Mouse (Mus musculus) ovary, adult 18-20 months (tissue): Measurements from ENCODE around the gene Isoc2a.
"Not testable (repeated sequence)": the region's sequence is repeated elsewhere in the genome, so short reads cannot be mapped to it uniquely, and the experiment has no call there.

Source experiments
- DNase-seq: peaks from one replicate; pipeline ENCODE4 v3.0.0; 2022; ENCODE audit warnings: low spot score, mixed read lengths

Gene Isoc2a

DNA sequence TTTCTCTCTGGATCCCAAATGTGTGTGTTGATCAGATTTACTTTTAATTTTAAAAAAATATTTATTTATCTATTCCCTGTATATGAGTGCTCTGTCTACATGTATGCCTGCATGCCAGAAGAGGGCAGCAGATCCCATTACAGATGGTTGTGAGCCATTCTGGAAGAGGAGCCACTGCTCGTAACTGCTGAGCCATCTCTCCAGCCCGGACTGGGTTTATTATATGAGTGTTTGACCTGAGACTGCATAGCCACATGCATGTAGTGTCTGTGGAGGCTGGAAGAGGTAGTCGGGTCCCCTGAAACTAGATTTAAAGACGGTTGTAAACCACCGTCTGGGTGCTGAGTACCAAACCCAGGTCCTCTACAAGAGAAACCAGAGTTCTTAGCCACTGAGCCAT is 11.9 kb upstream of the Isoc2a start:
- no peak for DNase-seq

DNA sequence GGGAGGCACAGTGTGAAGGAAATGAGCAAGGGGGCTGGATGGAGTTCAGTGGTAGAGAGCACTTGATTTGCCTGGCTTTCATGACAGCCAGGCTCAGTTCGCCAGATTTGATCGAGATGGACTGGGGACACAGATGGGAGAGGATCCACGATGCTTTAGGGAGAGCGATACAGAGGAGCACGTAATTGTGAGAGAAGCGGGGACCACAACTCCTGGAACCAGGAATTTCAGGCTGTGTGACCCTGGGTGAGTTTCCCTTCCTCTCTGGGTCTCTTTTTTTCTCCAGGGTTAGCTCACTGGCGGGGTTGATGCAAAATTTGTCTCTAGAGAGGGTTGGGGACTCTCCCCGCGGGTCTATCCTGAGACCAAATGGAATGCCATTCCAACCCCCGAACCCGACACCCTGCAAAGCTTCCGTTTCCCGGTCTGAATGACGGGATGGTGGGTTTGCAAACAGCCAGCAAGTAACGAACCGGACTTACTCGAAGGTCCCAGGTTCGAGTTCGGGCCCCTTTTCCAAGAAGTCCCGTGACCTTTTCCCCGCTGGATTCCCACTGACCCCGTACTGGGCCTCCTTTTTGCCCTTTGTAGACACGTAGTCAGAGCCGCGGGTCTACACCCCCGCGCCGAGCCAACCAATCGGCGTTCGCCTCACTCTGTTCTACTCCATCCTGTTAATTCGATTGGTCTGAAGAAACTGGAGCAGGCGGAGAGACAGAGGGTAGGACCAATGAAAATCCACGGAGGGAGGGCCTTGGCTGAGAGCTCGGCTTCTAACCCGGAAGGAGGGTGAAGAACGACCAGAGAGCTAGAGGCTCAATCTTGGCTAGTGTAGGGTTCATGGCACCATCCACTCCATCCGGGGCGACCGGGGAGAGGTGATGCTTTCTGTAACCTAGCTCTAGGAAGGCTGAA is 11.1 kb upstream of the Isoc2a start:
- DNase-seq: peak; percentile 95

DNA sequence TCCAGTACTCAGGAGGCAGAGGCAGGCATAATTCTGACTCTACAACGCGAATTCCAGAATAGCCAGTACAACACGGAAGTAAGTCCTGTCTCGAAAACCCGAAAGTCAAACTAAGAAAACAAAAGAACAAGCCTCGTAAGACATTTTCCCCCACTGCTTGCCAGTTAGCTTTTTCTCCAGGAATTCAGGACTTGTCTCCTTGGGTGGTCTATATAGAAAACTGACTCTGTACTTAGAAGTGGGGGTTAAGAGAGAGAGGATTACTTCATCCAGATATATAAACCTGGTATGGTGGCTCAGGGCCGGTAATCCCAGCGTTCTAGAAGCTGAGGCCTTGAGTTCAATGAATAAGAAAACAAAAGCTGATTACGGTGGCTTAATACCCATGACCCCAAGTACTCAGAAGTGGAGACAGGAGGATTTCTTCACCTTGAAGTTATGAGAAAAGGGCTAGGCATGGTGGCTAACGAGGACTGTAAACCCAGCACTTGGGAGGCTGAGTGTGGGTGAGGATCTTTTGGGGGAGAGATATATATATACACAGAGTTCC is 10.2 kb upstream of the Isoc2a start:
- no peak for DNase-seq

DNA sequence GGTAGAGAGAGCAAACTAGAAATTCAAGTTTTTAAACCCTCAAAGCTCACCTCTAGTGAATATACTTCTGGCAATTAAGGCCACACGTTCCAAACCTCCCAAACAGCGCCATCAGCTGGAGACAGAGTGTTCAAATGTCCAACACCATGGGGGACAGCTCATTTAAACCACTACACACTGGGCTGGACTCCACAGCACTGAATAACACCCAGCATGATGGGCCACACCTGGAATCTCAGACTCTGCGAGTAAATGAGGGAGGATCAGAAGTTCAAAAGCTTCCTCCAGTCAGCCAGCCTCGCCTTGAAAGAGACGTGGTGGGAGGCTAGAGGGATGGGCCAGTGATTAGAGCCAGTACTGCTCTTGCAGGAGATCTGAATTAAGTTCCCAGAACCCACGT is 6.8 kb upstream of the Isoc2a start, which contains the start of gene Isoc2b:
Isoc2b (minus strand) TSS at position 126 of the 400 bp plus-strand sequence.
- no peak for DNase-seq

DNA sequence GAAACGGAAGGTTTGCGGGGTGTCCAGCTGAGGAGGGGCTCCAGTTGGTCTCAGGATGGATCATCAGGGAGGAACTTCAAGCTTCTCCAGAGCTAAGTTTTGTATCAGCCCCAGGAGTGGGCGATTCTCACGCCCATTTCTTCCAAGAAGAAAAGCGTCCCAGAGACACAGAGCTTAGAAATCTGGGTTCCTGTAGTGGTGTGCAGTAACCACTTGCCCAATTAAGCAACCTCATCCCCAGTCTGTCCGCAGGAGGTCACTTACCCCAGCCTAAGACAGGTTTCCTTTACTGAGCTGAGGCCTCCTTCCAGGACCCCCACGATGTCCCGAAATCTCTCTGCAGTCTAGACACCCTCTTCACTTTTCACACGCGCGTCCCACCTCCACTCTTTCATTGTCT is 273 bp downstream of the Isoc2a start:
- DNase-seq: no peak

DNA sequence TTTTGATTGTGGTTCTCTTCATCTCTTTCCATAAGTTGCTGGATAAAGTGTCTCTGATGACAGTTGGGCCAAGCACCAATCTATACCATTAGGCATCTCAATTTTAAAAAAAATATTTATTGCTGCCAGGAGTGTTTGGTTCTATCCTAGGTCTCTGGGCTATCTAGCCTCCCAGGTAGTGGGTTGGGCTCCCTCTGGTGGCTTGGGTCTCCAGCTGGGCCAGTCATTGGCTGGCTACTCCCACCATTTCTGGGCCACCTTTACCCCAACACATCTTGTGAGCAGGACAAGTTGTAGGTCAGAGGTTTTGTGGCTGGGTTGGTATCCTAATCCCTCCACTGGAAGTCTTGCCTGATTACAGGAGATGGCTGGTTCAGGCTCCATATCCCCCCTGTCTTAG is 1.2 kb downstream of the Isoc2a start:
- DNase-seq: no peak

DNA sequence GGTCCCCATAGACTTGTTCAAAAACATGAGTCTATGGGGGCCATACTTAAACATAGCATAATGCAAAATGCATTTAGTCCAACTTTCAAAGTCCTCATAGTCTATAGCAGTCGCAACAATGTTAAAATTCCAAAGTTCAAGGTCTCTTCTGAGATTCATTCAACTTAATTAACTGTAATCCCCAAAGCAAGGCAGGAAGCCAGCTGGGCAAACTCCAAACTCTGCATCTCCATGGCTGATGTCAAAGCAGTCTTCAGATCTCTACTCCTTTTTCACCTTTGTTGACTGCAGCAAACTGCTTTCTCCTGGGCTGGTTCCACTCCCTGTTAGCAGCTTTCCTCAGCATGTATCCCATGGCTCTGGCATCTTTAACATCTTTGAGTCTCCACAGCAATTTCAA is 2.1 kb downstream of the Isoc2a start:
- DNase-seq: not testable (repeated sequence)

DNA sequence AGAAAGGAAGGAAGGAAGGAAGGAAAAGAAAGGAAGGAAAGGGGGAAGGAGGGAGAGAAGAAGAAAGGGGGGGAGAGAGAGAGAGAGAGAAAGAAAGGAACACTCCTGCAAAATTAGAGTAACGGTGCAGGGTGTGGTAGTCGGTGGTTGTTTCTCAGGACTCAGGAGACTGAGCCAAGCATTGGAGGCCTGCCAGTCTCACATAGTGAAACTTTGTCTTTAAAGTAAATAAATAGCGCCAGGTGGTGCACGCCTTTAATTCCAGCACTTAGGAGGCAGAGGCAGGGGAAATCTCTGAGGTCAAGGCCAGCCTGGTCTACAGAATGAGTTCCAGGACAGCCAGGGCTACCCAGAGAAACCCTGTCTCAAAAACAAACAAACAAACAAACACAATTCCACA is 9.7 kb downstream of the Isoc2a start:
- DNase-seq: no peak

DNA sequence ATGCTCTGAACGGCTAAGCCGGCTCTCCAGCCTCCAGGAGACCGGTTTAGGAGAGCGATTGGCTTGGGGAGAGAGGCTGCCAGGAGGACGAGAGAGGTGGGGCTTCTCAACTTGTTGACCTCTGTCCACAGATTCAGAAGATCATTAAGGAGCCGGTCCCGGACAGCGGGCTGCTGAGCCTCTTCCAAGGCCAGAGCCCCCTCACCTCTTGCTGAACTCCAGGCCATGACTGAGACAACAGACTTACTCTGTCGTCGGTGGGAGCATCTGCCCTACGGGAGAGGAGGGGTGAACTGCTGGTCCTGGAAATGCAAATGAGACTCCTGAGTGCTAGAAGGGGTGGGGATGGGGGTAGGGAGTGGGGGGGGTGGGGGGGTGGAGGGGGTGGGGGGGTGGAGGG is 18.2 kb downstream of the Isoc2a start:
- no peak for DNase-seq

DNA sequence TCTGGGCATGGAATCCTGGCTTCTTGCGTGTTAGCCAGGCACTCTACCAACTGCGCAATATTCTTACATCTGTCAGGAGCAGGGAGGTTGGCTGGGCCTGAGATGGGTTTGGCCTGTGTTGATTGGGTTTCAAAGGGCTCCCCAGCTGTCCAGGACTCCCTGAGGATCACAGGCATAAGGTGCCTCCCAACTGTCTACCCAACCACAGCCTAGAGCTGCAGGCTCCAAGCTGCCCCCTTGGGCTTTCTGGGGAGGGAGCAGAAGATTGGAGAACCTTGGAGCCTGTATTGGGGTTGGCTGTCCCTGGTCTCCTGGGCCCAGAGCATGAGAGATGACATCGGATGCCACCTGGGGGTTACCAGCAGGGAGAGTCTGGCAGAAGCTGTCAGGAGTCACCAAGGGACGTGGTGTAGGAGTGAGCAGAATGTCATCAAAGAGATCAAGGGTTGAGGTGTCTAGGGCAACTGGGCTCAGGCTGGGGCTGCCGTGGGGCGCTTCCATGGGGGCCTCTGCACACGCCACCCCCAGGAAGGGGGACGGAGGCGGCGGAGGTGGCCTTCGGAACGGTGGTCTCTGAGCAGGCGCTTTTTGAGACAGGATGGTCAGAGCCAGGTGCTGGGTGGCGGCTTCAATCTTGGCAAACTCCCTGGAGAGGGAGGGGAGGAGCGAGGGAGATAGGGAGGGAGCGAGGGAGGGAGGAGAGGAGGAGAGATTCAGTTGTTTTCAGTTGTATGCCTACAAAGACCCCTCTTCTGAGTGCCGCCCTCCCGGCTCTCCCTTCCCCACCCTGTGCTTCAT is 22.1 kb downstream of the Isoc2a start:
- DNase-seq: no peak

DNA sequence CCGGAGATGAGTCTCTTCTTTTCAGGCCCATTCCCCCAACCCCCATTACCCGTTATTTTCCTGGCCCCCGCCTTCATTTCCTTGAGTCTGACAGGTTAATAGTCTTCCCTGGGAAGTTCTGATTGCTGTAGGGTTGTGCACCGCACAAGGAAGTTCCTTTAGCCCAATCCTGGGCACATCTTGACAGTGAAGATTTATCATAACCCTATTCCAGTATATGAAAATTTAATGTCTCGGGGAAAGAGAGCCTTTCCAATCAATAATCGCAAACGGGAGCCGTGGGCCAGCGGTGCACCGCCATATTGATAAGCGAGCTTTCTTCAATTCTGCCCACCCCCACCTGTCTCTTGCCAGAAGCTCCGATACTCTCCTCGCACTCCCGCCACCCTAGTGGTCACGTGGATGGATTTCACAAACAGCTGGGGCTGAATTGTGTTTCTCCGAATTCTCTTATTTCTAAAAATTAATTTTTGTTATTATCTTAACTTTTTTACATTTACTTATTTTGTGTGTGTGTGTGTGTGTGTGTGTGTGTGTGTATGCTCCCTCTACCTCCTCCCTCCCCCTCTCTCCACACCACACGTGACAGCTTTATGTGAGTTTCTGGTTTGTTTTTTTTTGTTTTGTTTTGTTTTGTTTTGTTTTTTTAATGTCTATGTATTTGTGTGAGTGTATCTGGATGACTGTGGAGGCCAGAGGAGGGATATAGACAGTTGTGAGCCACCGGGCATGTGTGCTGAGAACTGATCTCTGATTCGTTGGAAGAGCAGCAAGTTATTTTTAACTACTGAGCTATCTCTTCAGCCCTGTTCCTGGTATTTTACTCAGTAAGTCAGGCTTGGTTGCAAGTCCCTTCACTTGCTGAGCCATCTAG is 22.9 kb downstream of the Isoc2a start:
- no peak for DNase-seq

DNA sequence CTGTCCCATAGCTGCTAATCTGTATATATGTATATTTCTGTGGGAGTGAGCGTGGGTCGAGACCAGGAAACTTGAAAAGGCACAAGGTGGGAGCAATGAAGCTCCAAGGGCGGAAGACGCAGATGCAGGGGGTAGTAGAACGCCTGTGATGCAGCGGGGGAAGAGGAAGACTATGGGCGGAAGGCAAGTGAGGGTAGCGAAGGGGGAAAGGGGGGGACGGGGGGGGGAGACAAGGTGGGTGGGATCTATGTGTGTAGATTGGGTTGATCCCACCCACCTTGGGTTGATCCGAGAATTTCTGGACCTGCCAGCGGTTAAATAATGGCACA is 23.5 kb downstream of the Isoc2a start:
- DNase-seq: no peak

DNA sequence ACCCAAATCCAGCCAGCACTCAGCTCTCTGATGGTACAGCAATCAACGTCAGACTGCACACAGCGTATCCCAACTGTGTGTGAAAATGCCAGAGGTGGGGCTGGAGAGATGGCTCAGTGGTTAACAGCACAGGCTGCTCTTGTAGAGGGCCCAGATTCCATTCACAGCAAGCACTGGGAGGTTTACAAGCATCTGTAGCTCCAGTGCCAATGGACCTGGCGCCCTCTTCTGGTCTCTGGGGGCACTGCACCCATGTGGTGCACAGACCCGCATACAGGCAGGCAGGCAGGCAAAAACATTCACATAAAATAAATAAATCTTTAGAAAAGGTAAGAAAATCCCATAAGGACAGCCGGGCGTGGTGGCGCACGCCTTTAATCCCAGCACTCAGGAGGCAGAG is 24.2 kb downstream of the Isoc2a start:
- no peak for DNase-seq

DNA sequence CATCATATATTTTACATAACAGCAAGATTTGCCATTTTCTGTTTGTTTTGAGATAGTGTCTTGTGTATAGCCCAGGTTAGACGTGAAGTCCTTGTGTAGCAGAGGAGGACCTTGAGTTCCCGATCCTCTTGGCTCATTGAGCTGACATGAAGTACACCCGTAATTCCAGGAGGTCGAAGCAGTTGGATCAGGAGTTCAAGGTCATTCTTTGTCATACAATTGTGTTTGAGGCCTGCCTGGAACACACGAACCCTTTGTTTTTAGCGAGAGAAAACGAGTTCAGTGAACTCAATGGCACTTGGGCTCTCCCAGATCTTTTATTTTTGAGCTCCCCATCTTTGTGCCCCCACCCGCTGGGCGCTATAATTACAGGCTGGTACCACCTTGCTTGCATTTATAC is 25.5 kb downstream of the Isoc2a start:
- DNase-seq: no peak

DNA sequence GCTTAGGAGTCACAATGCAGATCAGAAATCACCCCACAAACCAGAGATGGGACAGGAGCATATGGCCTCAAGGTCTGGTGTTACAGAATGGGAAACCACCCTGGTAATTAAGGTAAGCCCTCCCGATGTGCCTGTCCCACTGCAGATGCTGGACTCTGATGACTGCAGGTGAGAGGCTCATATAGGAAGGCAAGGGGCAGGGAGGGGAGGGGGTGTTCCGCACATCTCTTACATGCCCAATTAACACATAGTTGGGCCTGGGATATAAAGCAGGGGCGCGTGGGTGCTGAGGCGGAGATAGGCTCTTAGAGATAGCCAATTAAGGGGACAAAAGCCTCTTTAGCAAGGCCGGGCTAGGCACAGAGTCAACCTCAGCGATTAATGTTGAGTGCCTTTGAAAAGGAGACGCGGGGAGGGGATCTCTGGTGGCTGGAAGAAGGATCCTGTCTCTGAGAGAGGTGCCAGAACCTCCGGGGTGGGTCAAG is 29.6 kb downstream of the Isoc2a start, which contains the start of gene Gm36210:
Gm36210 (minus strand) TSS at position 51 of the 485 bp plus-strand sequence.
- no peak for DNase-seq

DNA sequence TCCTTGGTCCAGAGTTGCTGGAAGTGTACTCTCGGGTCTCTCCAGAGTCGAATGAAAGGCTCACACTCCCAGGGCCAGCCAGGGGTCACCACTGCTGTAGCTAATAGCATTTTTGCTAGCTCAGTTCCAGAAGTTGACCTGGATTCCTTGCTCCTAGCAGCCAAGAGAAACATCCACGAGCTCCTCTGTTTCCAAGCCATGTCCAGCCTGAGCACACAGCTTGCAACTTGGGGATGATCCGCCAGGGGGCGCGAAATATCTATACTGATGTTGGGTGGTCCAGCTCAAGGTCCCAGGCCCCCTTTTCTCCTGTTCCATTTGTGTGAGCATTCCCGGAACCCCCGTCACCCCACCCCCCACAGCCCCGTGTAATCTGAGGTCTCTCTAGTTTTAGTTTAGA is 34.6 kb downstream of the Isoc2a start:
- no peak for DNase-seq

DNA sequence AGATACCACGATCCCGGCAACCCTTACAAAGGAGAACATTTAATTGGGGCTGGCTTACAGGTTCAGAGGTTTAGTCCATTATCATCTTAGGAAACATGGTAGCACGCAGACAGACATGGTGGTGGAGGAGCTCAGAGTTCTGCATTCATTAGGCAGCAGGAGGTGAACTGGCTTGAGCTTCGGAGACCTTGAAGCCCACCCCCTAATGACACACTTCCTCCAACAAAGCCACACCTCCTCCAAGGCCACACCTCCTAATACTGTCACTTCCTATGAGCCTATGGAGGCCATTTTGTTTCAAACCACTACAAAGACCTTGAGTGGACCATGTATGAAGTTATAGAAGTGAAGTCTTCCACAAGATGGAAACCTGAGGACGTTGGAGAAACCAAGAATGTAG is 35.3 kb downstream of the Isoc2a start:
- no peak for DNase-seq

DNA sequence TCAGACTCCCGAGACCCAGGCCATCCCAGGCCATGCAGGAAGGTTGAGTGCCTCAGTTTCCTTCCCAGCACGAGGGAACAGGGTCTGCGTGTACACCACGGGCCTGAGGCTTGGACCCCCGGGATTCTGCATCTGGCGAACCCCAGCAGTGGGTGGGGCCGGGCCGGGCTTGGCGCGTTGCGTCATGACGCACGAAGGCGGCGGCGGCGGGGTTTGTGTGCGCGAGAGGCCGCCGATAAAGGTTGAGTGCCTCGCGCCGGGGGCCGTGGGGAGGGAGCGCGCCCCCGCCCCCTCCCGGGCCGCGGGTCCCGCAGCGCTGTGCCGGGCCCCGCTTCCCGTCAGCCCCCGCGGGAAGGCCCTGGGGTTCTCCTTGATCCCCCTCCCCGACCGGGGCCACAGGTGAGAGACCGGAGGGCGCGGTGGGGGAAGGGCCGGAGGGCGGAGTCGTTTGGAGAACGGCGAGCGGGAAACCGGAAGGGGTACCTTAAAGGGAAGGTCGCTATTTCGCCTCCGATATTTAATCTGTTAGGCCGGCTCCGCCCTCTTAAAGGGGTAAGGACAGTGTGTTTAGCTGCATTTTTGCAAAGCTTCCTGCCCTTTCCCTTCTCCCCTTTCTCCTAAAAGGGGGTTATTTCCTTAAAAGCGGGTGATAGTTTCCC is 38.2 kb downstream of the Isoc2a start, which contains the start of gene Zfp628:
Zfp628 (plus strand) TSS at position 211 of the 659 bp plus-strand sequence.
- peak; percentile 83 for DNase-seq

DNA sequence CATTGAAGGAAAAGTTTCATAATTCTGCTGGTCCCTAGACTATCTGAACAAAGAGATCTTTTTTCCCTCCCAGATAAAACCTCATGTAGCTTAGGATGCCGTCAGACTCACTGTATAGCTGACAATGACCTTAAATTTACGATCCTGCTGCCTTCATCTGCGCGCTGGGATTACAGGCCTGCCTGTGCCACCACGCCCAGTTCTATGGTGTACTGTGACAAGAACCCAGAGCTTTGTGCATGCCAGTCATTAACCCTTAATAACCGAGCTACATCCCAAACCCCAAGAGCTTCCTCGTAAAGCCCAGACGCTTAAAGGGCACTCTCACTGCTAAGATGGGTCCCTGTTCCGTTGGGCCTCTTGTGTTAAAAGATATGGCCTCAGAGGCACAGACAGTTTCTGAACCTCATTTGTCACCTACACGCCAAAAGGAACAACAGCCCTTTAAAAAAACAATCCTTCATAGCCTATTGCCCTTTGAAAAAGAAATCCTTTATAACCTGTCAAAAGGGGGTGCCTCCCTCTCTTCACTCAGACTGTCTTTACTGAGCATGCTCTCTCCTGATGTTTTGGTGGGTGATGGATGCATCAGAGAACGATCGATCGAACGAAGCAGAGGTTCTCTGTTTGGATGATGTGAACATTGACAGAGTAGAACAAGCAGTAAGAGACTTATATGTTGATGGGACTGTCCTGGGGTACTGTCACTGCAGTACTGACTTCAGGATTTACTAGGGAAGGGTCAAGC is 38.9 kb downstream of the Isoc2a start:
- no peak for DNase-seq

DNA sequence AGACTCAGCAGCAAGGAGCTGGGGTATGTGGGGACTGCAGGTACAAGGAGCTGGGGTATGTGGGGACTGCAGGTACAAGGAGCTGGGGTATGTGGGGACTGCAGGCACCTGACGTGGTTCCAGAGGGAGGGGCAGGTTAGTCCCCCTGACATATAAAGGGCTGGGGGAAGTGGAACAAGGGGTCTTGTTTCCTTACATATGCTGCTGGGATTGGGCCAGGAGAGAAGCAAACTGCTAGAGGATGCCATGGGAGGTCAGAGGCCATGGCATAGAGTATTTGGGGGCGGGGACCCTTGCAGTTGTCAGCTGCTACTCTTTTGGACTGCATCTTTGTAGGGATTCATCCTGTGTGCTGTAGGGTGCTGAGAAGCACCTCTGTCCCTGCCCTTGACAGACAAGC is 40.5 kb downstream of the Isoc2a start:
- no peak for DNase-seq
